Mouse (Mus musculus) embryonic facial prominence, embryonic 13.5 days (tissue): ENCODE results near the gene Emp3. TPM values are rescaled to one million over a fixed set of nuclear protein-coding genes. Genes with fewer than 3 reads are reported as not detected.

Source experiments
- ATAC-seq: fragments of 200-750 bp; cut with Nextera tagmentation; 2 replicates; pipeline ENCODE4 v1.8.0; 2017; ENCODE audit warnings: low read depth; ENCODE audit not compliant: insufficient number of reproducible peaks, insufficient read depth, low FRiP score, low TSS enrichment
- H3K27ac ChIP-seq: fragments of 300-500 bp; sonication (generic); 2 replicates; pipeline ENCODE4 v1.5.1; 2015; ENCODE audit warnings: moderate library complexity, mild to moderate bottlenecking, inconsistent platforms
- H3K27me3 ChIP-seq: fragments of 300-500 bp; sonication (generic); 2 replicates; pipeline ENCODE4 v1.6.1; 2015; ENCODE audit warnings: mild to moderate bottlenecking, inconsistent platforms
- H3K36me3 ChIP-seq: fragments of 300-500 bp; sonication (generic); 2 replicates; pipeline ENCODE4 v1.6.1; 2015; ENCODE audit warnings: mild to moderate bottlenecking, inconsistent platforms
- H3K4me1 ChIP-seq: fragments of 300-500 bp; sonication (generic); 2 replicates; pipeline ENCODE4 v1.6.1; 2015; ENCODE audit warnings: inconsistent platforms
- H3K4me2 ChIP-seq: fragments of 300-500 bp; sonication (generic); 2 replicates; pipeline ENCODE4 v1.6.1; 2015; ENCODE audit warnings: moderate library complexity, mild to moderate bottlenecking, inconsistent platforms
- H3K4me3 ChIP-seq: fragments of 300-500 bp; sonication (generic); 2 replicates; pipeline ENCODE4 v1.5.1; 2015; ENCODE audit warnings: mild to moderate bottlenecking, inconsistent platforms
- H3K9ac ChIP-seq: fragments of 300-500 bp; sonication (generic); 2 replicates; pipeline ENCODE4 v1.6.1; 2015; ENCODE audit warnings: mild to moderate bottlenecking, inconsistent platforms
- H3K9me3 ChIP-seq: fragments of 300-500 bp; sonication (generic); 2 replicates; pipeline ENCODE4 v1.6.1; 2016; ENCODE audit warnings: inconsistent platforms
- WGBS: fragments of 180-500 bp; shearing (Covaris S2); methylation state at CpG from one replicate; pipeline ENCODE4 v1.1.7; 2015; ENCODE audit warnings: mixed read lengths; 5-methylcytosine and 5-hydroxymethylcytosine counted together
- polyA plus RNA-seq: library from polyadenylated mRNA; unstranded; fragments of >200 nt; fragmentation: Nextera tagmentation; extraction: Ambion mirVana; gene quantifications from 2 replicates; pipeline ENCODE4 v1.2.1, GENCODE M21; 2015

Gene Emp3
- polyA plus RNA-seq, 1 experiment from 2014 or later: 199 TPM

GRCm38 (mm10) chr7:45922928-45923761 lies 1.9 kb upstream of the Emp3 start:
- Histone ChIP-seq H3K9ac (peak overlapping the region; percentile 49), H3K4me1 (peaks cover 51% of the 10 kb centered on the region)
- ATAC-seq: peak; percentile 84

GRCm38 (mm10) chr7:45921950-45922600 lies 871 bp upstream of the Emp3 start:
- Histone ChIP-seq H3K27me3 (no peaks in the 10 kb centered on the region), H3K4me1 (peaks cover 62% of the 10 kb centered on the region), H3K9me3 (peaks cover 7% of the 10 kb centered on the region; the same call in 1 of the 2 replicates), H3K36me3 (peaks cover 11% of the 10 kb centered on the region), H3K9ac (0 out of 2 replicates have a peak overlapping the region, but pooled peaks have one; percentile 49), H3K27ac (peak overlapping the region; percentile 93), H3K4me2 (peak overlapping the region; percentile 76), H3K4me3 (0 out of 2 replicates have a peak overlapping the region, but pooled peaks have one; percentile 55)
- no peak for ATAC-seq
- 73% methylated on average over 12 of the region's 12 CpGs for WGBS

More at GRCm38 (mm10) chr7:45922928-45923761, 1.9 kb upstream of the Emp3 start:
- H3K27ac ChIP-seq: peak overlapping the region; percentile 93
- peaks cover 7% of the 10 kb centered on the region for H3K27me3 ChIP-seq
- H3K4me2 ChIP-seq: peak overlapping the region; percentile 76
- peak overlapping the region; percentile 44 for H3K4me3 ChIP-seq
- peaks cover 8% of the 10 kb centered on the region for H3K36me3 ChIP-seq
- under 1% methylated on average over 37 of the region's 37 CpGs for WGBS
- peaks cover 7% of the 10 kb centered on the region; the same call in 1 of the 2 replicates for H3K9me3 ChIP-seq

- Histone ChIP-seq H3K36me3 (peaks cover 11% of the 10 kb centered on the region), H3K4me3 (peak overlapping the region; percentile 55), H3K4me1 (peaks cover 75% of the 10 kb centered on the region), H3K27ac (peak overlapping the region; percentile 93), H3K4me2 (peak overlapping the region; percentile 76), H3K27me3 (no peaks in the 10 kb centered on the region), H3K9me3 (peaks cover 7% of the 10 kb centered on the region; the same call in 1 of the 2 replicates), H3K9ac (peak overlapping the region; percentile 78)
- ATAC-seq: no peak
- 26% methylated on average over 9 of the region's 9 CpGs for WGBS
Observed at GRCm38 (mm10) chr7:45920583-45921241, 492 bp downstream of the Emp3 start.

- Histone ChIP-seq H3K27ac (peak overlapping the region; percentile 93), H3K4me2 (peak overlapping the region; percentile 76), H3K9me3 (no peaks in the 10 kb centered on the region), H3K9ac (peak overlapping the region; percentile 78), H3K27me3 (no peaks in the 10 kb centered on the region), H3K36me3 (peaks cover 11% of the 10 kb centered on the region), H3K4me1 (peaks cover 83% of the 10 kb centered on the region), H3K4me3 (peak overlapping the region; percentile 55)
- WGBS: 77% methylated on average over 4 of the region's 4 CpGs
- ATAC-seq: no peak
Observed at GRCm38 (mm10) chr7:45919761-45920160, 1.4 kb downstream of the Emp3 start.

GRCm38 (mm10) chr7:45919083-45919671 lies 2.0 kb downstream of the Emp3 start:
- Histone ChIP-seq H3K27me3 (no peaks in the 10 kb centered on the region), H3K4me1 (peaks cover 83% of the 10 kb centered on the region), H3K36me3 (peaks cover 11% of the 10 kb centered on the region), H3K27ac (peak overlapping the region; percentile 93; the same call in 1 of the 2 replicates), H3K9ac (peak overlapping the region; percentile 78; the same call in 1 of the 2 replicates), H3K9me3 (no peaks in the 10 kb centered on the region), H3K4me2 (peak overlapping the region; percentile 76), H3K4me3 (peak overlapping the region; percentile 55)
- WGBS: 66% methylated on average over 14 of the region's 14 CpGs
- ATAC-seq: no peak

- 86% methylated on average over 15 of the region's 15 CpGs for WGBS
- Histone ChIP-seq H3K27ac (peak overlapping the region; percentile 97), H3K9ac (no peak overlapping the region; the same call in 1 of the 2 replicates), H3K9me3 (no peaks in the 10 kb centered on the region), H3K36me3 (peaks cover 11% of the 10 kb centered on the region), H3K4me2 (no peak overlapping the region), H3K27me3 (no peaks in the 10 kb centered on the region), H3K4me1 (peaks cover 76% of the 10 kb centered on the region), H3K4me3 (no peak overlapping the region)
- no peak for ATAC-seq
Observed at GRCm38 (mm10) chr7:45917926-45918325, 3.3 kb downstream of the Emp3 start.

- H3K9me3 ChIP-seq: no peaks in the 10 kb centered on the region
- no peak for ATAC-seq
- peaks cover 69% of the 10 kb centered on the region for H3K4me1 ChIP-seq
- WGBS: 24% methylated on average over 13 of the region's 13 CpGs
- H3K4me3 ChIP-seq: peak overlapping the region; percentile 41
- peak overlapping the region; percentile 68 for H3K9ac ChIP-seq
- H3K27me3 ChIP-seq: no peaks in the 10 kb centered on the region
- peaks cover 11% of the 10 kb centered on the region for H3K36me3 ChIP-seq
- H3K27ac ChIP-seq: peak overlapping the region; percentile 97
- peak overlapping the region; percentile 69 for H3K4me2 ChIP-seq
Observed at GRCm38 (mm10) chr7:45917004-45917704, 4.0 kb downstream of the Emp3 start.

GRCm38 (mm10) chr7:45916056-45917003 lies 4.9 kb downstream of the Emp3 start:
- 36% methylated on average over 26 of the region's 26 CpGs for WGBS
- ATAC-seq: peak; percentile 66
- peak overlapping the region; percentile 41 for H3K4me3 ChIP-seq
- H3K36me3 ChIP-seq: peaks cover 11% of the 10 kb centered on the region
- no peaks in the 10 kb centered on the region for H3K27me3 ChIP-seq
- peak overlapping the region; percentile 68 for H3K9ac ChIP-seq
- H3K4me1 ChIP-seq: peaks cover 60% of the 10 kb centered on the region
- H3K4me2 ChIP-seq: peak overlapping the region; percentile 69
- H3K27ac ChIP-seq: peak overlapping the region; percentile 97
- no peaks in the 10 kb centered on the region for H3K9me3 ChIP-seq

GRCm38 (mm10) chr7:45915011-45915410 lies 6.2 kb downstream of the Emp3 start:
- Histone ChIP-seq H3K9me3 (no peaks in the 10 kb centered on the region), H3K27ac (no peak overlapping the region), H3K4me2 (no peak overlapping the region), H3K27me3 (no peaks in the 10 kb centered on the region), H3K4me3 (no peak overlapping the region), H3K9ac (0 out of 2 replicates have a peak overlapping the region, but pooled peaks have one; percentile 55), H3K4me1 (peaks cover 50% of the 10 kb centered on the region), H3K36me3 (peaks cover 24% of the 10 kb centered on the region)
- ATAC-seq: no peak
- WGBS: 80% methylated on average over 5 of the region's 5 CpGs

GRCm38 (mm10) chr7:45914067-45914466 lies 7.1 kb downstream of the Emp3 start:
- H3K9me3 ChIP-seq: no peaks in the 10 kb centered on the region
- peaks cover 31% of the 10 kb centered on the region for H3K36me3 ChIP-seq
- H3K4me3 ChIP-seq: no peak overlapping the region
- 89% methylated on average over 6 of the region's 6 CpGs for WGBS
- peak overlapping the region; percentile 75 for H3K27ac ChIP-seq
- H3K4me1 ChIP-seq: peaks cover 41% of the 10 kb centered on the region
- H3K27me3 ChIP-seq: no peaks in the 10 kb centered on the region
- ATAC-seq: no peak
- peak overlapping the region; percentile 55 for H3K9ac ChIP-seq
- H3K4me2 ChIP-seq: no peak overlapping the region
